Mouse (Mus musculus) ovary, adult 2 months (tissue): ENCODE results near the gene Ebf3. TPM values are rescaled to one million over a fixed set of nuclear protein-coding genes. Genes with fewer than 3 reads are reported as not detected.

ENCODE experiments used
- polyA plus RNA-seq: library from polyadenylated mRNA; depleted of rRNA; stranded (reverse); fragments of >200 nt; gene quantifications from 2 replicates; pipeline ENCODE4 v1.2.3, GENCODE M21; 2012; rRNA removed

Gene Ebf3
- 1.8 and 2.3 TPM in 2 replicates for polyA plus RNA-seq

GRCm38 (mm10) chr7:137313904-137314691 lies at the start of gene Ebf3:
Ebf3 (minus strand) TSS chr7:137314445.

Other genes starting within 250 kb of the Ebf3 start
- 22.0 and 24.5 TPM in 2 replicates for gene 9430038I01Rik, start 96.3 kb upstream of the Ebf3 start, polyA plus RNA-seq
- gene Glrx3, start 123.2 kb upstream of the Ebf3 start, polyA plus RNA-seq = 57.5 and 82.5 TPM in 2 replicates